Mouse (Mus musculus): ENCODE results near the gene Btrc. TPM values are rescaled to one million over a fixed set of nuclear protein-coding genes. Genes with fewer than 3 reads are reported as not detected.

Gene Btrc
- polyA plus RNA-seq, 1 experiment from 2014 or later, result 48.1 TPM

DNA sequence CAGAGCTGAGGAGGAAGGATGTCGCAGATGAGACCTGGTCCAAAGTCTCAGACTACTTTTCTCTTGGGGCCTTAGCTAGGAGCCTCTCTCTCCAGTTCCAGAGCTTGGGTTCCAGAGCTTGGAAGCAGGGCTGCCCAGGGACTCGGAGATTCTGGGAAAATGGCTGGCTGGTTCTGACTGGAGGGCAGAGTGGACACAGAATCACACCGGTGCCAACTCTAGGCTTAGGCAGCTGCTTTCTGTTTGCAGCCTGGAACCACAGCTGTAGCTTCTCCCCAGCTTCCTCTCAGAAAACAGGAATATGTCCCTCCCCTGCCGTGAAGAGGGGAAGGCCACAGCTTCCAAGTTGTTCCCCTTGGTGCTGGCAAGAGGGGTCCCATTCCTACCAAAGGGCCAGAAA lies 186.4 kb downstream of the Btrc start:
- H3K4me1 ChIP-seq (ENCODE audit: control insufficient read depth, insufficient read depth, low read length), result no peaks in the 10 kb centered on the region
- no peaks in the 10 kb centered on the region for H3K9me3 ChIP-seq (replicated peaks; ENCODE audit: control insufficient read depth, low read length)
- H3K36me3 ChIP-seq (ENCODE audit: control insufficient read depth, insufficient read depth, low read length), result peaks cover 17% of the 10 kb centered on the region
- ATAC-seq (no peak), DNase-seq (ENCODE audit: low spot score) (no peak)
- H3K4me3 ChIP-seq (ENCODE audit: low read depth, low read length), result no peak overlapping the region
- no peak overlapping the region for H3K9ac ChIP-seq (ENCODE audit: low read length)
- no peak overlapping the region for H3K27ac ChIP-seq (ENCODE audit: low read depth, low read length)
- peaks cover 6% of the 10 kb centered on the region; the same call in 1 of the 2 replicates for H3K27me3 ChIP-seq (replicated peaks; ENCODE audit: control insufficient read depth, insufficient read depth, low read length)
- no peak overlapping the region for H3K4me2 ChIP-seq (ENCODE audit: low read length)
- WGBS, result 90% methylated on average over 4 of the region's 4 CpGs

DNA sequence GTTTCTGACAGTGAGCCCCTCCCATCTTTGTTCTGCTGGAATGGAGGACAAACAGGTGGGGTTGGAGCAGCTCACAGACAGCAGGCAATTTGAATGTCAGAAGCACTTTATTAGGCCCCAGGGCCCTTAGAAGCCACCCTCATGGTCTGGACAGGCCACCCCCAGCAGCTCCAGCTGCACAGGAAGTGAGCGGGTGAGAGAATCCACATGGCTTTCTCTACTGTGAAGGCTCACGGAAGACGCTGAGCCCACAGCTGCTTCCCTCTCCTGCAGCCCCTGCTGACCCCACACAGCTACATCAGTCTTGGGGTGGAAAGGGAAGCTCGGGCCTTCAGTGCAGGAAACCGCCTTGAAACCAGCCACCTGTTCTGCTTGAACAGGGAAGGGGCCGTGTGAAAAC lies 188.7 kb downstream of the Btrc start:
- ATAC-seq, result no peak
- no peak overlapping the region for H3K4me3 ChIP-seq (ENCODE audit: low read depth, low read length)
- DNase-seq (ENCODE audit: low spot score), result no peak
- no peak overlapping the region for H3K4me2 ChIP-seq (ENCODE audit: low read length)
- 0 out of 2 replicates have a peak, but pooled peaks cover 3% of the 10 kb centered on the region for H3K27me3 ChIP-seq (replicated peaks; ENCODE audit: control insufficient read depth, insufficient read depth, low read length)
- 85% methylated on average over 6 of the region's 6 CpGs for WGBS
- H3K9me3 ChIP-seq (replicated peaks; ENCODE audit: control insufficient read depth, low read length), result no peaks in the 10 kb centered on the region
- H3K4me1 ChIP-seq (ENCODE audit: control insufficient read depth, insufficient read depth, low read length), result no peaks in the 10 kb centered on the region
- no peak overlapping the region for H3K27ac ChIP-seq (ENCODE audit: low read depth, low read length)
- peaks cover 25% of the 10 kb centered on the region for H3K36me3 ChIP-seq (ENCODE audit: control insufficient read depth, insufficient read depth, low read length)
- H3K9ac ChIP-seq (ENCODE audit: low read length), result no peak overlapping the region

DNA sequence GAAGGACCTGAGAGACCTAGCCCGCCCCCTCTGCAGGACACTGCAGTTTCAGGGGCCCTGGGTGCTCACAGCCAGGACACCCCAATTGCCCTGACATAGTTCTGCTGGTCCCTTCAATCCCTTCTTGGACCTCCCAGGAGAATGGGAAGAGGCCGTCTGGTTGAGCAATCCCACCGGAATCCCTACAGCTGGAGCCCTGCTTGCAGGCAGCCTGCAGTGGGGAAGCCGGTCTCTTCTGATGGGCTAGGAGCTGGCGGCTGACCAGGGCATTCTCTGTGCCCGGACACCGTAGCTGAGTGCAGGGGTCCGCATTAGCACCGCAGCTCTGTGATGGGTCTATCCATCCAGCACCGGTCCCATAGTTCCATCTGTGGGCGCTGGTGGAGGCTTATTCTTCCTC lies 190.6 kb downstream of the Btrc start:
- no peak for ATAC-seq
- WGBS, result 93% methylated on average over 11 of the region's 11 CpGs

DNA sequence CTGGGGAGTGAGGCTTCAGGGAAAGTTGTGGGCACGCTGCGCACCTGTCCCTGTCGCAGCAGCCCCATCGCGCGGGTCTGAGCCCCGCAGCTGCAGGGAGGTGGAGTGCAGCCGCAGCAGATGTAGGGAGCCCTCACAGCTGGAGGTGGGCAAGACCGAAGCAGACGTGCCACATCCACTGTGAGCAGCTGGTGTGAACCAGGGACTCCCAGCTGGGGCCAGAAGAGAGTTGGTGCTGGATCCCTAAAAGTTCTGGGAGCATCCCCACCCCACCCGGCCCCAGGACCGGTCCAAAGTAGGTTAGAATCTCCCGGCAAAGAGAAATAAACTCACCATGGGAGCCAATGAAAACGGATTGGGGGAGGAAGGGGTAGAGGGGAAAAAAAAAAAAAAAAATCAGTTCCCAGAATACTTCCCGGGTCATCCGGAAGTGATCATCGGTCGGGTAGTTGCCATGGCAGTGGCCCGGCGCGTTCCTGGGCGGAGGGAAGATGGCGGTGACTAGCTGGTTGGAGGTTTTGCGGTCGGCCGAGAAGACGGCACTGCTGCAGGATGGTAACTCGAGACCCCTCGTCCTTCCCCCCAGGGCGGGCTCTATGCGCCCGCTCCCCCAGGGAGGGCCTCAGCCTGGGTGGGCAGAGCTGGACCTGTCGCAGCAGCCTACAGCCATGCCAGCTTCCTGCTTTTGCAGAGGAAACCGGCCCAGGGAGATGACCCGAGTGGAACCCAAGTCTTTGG lies 196.8 kb downstream of the Btrc start, which contains the start of the genes Poll and Gm17018:
Gene Poll, minus strand, starts transcription at position 379 of the 738 bp plus-strand sequence.
Gene Gm17018, plus strand, starts transcription at position 463 of the 738 bp plus-strand sequence.
- Histone ChIP-seq H3K36me3 (ENCODE audit: control insufficient read depth, insufficient read depth, low read length) (0 out of 2 replicates have a peak, but pooled peaks cover 13% of the 10 kb centered on the region), H3K27ac (ENCODE audit: low read depth, low read length) (peak within 1 kb of the TSS; percentile 52; the same call in 1 of the 2 replicates), H3K4me2 (ENCODE audit: low read length) (peak within 1 kb of the TSS; percentile 76), H3K4me1 (ENCODE audit: control insufficient read depth, insufficient read depth, low read length) (peaks cover 7% of the 10 kb centered on the region; the same call in 1 of the 2 replicates), H3K9ac (ENCODE audit: low read length) (peak within 1 kb of the TSS; percentile 66), H3K27me3 (replicated peaks; ENCODE audit: control insufficient read depth, insufficient read depth, low read length) (no peaks in the 10 kb centered on the region), H3K9me3 (replicated peaks; ENCODE audit: control insufficient read depth, low read length) (no peaks in the 10 kb centered on the region), H3K4me3 (ENCODE audit: low read depth, low read length) (peak within 1 kb of the TSS; percentile 58)
- ATAC-seq (peak; percentile 92), DNase-seq (ENCODE audit: low spot score) (peak; percentile 90)
- under 1% methylated on average over 35 of the region's 35 CpGs for WGBS

More for the DNA sequence above, 190.6 kb downstream of the Btrc start:
- Histone ChIP-seq H3K9me3 (replicated peaks; ENCODE audit: control insufficient read depth, low read length) (no peaks in the 10 kb centered on the region), H3K9ac (ENCODE audit: low read length) (no peak overlapping the region), H3K4me1 (ENCODE audit: control insufficient read depth, insufficient read depth, low read length) (no peaks in the 10 kb centered on the region), H3K36me3 (ENCODE audit: control insufficient read depth, insufficient read depth, low read length) (peaks cover 33% of the 10 kb centered on the region), H3K27ac (ENCODE audit: low read depth, low read length) (no peak overlapping the region), H3K4me3 (ENCODE audit: low read depth, low read length) (no peak overlapping the region), H3K27me3 (replicated peaks; ENCODE audit: control insufficient read depth, insufficient read depth, low read length) (no peaks in the 10 kb centered on the region), H3K4me2 (ENCODE audit: low read length) (no peak overlapping the region)
- no peak for DNase-seq (ENCODE audit: low spot score)

DNA sequence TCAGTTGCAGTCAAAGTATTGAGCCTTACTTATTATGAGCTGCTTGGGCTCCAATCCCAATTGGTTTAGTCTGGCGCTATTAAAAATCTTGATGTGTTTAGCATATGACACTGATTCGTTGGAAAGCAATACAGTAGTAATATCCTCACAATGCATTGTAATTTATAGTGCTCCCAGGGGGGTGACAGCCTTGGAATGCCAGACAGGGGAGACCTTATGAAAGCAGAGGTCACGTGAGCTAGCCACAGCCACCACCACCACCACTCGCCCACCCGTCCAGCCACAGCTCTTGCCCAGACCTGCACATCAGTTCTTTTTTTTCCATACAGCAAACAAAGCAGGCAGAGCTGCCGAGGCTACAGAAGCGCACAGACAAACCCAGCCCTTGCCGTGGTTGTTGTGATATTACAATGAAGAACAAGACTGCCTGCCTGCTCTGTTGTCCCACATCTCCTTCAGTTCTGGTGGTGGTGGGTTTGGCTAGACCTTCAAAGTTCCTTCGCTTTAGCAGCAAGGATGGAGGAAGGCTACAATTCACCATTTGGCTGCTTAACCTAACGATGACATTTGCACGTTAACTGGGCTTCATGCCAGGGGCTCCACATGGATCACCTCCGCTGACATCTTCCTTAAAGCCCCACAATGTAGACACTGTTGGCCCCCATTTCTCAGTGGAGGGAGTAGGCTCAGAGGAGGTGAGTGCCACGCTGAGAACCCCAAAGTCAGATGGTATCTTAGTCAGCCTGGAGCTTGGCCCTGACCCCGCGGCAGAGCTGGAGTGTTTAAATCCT lies 202.6 kb downstream of the Btrc start:
- whole genome bisulfite sequencing, result 48% methylated on average over 15 of the region's 15 CpGs
- no peak overlapping the region for H3K4me2 ChIP-seq (ENCODE audit: low read length)
- ATAC-seq (no peak), DNase-seq (ENCODE audit: low spot score) (no peak)
- H3K4me1 ChIP-seq (ENCODE audit: control insufficient read depth, insufficient read depth, low read length), result 0 out of 2 replicates have a peak, but pooled peaks cover 7% of the 10 kb centered on the region
- H3K27ac ChIP-seq (ENCODE audit: low read depth, low read length), result no peak overlapping the region
- no peaks in the 10 kb centered on the region for H3K9me3 ChIP-seq (replicated peaks; ENCODE audit: control insufficient read depth, low read length)
- no peak overlapping the region for H3K4me3 ChIP-seq (ENCODE audit: low read depth, low read length)
- H3K9ac ChIP-seq (ENCODE audit: low read length), result peak overlapping the region; percentile 17; the same call in 1 of the 2 replicates
- 0 out of 2 replicates have a peak, but pooled peaks cover 5% of the 10 kb centered on the region for H3K27me3 ChIP-seq (replicated peaks; ENCODE audit: control insufficient read depth, insufficient read depth, low read length)
- peaks cover 3% of the 10 kb centered on the region; the same call in 1 of the 2 replicates for H3K36me3 ChIP-seq (ENCODE audit: control insufficient read depth, insufficient read depth, low read length)

DNA sequence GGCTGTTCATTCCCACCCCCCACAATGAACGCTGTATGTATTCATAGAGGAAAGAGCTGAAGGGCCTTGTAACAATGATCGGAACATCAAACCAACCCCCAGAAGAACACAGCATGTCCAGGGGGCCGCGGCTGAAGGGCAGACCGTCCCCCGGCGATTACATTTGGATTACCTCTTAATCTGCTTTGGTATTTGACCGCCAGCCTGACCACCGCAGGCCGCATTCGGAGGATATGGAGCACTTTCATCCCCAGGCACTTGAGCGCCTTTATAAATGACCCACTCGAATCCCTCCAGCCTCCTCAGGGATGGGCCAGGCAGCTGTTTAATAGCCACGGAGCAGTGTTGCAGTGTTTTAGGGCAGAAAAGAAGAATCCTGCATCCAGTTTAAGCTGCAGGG lies 203.8 kb downstream of the Btrc start:
- H3K4me3 ChIP-seq (ENCODE audit: low read depth, low read length), result no peak overlapping the region
- no peak for DNase-seq (ENCODE audit: low spot score)
- 7% methylated on average over 14 of the region's 14 CpGs for WGBS
- H3K9me3 ChIP-seq (replicated peaks; ENCODE audit: control insufficient read depth, low read length), result no peaks in the 10 kb centered on the region
- peak overlapping the region; percentile 26 for H3K9ac ChIP-seq (ENCODE audit: low read length)
- 0 out of 2 replicates have a peak, but pooled peaks cover 5% of the 10 kb centered on the region for H3K27me3 ChIP-seq (replicated peaks; ENCODE audit: control insufficient read depth, insufficient read depth, low read length)
- ATAC-seq, result no peak
- no peak overlapping the region for H3K27ac ChIP-seq (ENCODE audit: low read depth, low read length)
- H3K4me2 ChIP-seq (ENCODE audit: low read length), result no peak overlapping the region
- H3K4me1 ChIP-seq (ENCODE audit: control insufficient read depth, insufficient read depth, low read length), result 0 out of 2 replicates have a peak, but pooled peaks cover 7% of the 10 kb centered on the region
- peaks cover 8% of the 10 kb centered on the region; the same call in 1 of the 2 replicates for H3K36me3 ChIP-seq (ENCODE audit: control insufficient read depth, insufficient read depth, low read length)

DNA sequence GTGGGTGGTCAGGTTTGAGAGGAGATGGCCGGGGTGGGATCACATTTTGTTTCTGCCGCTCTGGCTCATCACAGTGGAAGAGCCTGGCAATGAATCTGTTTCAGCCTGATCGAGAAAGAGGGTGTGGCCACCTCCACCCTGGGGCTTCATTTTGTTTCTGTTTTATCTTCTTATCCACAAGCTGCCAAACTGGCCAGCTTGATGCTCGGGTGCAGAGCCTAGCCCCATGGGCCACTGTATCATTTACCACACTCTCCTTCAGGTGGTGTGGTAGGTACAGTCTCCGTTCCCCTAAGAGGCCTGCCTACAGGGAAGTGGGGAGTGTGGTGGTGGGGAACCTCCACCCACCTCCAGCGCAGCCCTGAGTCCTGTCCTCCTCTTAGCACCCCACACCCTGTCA lies 209.5 kb downstream of the Btrc start:
- Histone ChIP-seq H3K4me3 (ENCODE audit: low read depth, low read length) (no peak overlapping the region), H3K36me3 (ENCODE audit: control insufficient read depth, insufficient read depth, low read length) (peaks cover 30% of the 10 kb centered on the region), H3K27me3 (replicated peaks; ENCODE audit: control insufficient read depth, insufficient read depth, low read length) (0 out of 2 replicates have a peak, but pooled peaks cover 5% of the 10 kb centered on the region), H3K27ac (ENCODE audit: low read depth, low read length) (no peak overlapping the region), H3K4me1 (ENCODE audit: control insufficient read depth, insufficient read depth, low read length) (no peaks in the 10 kb centered on the region), H3K4me2 (ENCODE audit: low read length) (no peak overlapping the region), H3K9ac (ENCODE audit: low read length) (no peak overlapping the region), H3K9me3 (replicated peaks; ENCODE audit: control insufficient read depth, low read length) (no peaks in the 10 kb centered on the region)
- 80% methylated on average over 6 of the region's 6 CpGs for WGBS
- no peak for DNase-seq (ENCODE audit: low spot score)
- no peak for ATAC-seq

DNA sequence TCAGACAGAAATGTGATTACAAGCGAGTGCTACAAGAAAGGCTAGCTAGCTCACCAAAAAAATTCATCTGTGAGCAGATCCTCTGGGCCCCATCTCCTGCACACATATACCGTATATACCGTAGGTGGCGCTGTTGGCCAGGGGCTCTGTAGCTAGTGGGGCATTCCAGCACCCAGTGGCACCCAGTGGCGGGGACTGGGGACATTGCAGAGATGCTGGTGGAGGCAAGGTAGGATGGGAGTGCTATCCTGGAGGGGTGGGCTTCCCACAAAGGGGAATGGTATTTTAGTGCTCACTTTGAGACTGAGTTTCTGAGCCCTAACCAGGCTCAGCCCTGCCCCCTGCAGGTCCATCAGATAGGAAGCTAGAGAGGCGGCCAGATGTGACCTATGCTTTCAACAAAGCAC lies 210.3 kb downstream of the Btrc start:
- H3K4me3 ChIP-seq (ENCODE audit: low read depth, low read length), result no peak overlapping the region
- no peak overlapping the region for H3K4me2 ChIP-seq (ENCODE audit: low read length)
- H3K4me1 ChIP-seq (ENCODE audit: control insufficient read depth, insufficient read depth, low read length), result no peaks in the 10 kb centered on the region
- no peaks in the 10 kb centered on the region for H3K9me3 ChIP-seq (replicated peaks; ENCODE audit: control insufficient read depth, low read length)
- H3K9ac ChIP-seq (ENCODE audit: low read length), result no peak overlapping the region
- 0 out of 2 replicates have a peak, but pooled peaks cover 5% of the 10 kb centered on the region for H3K27me3 ChIP-seq (replicated peaks; ENCODE audit: control insufficient read depth, insufficient read depth, low read length)
- 21% methylated on average over 6 of the region's 6 CpGs for WGBS
- no peak overlapping the region for H3K27ac ChIP-seq (ENCODE audit: low read depth, low read length)
- H3K36me3 ChIP-seq (ENCODE audit: control insufficient read depth, insufficient read depth, low read length), result peaks cover 37% of the 10 kb centered on the region
- peak; percentile 76 for DNase-seq (ENCODE audit: low spot score)
- ATAC-seq, result peak; percentile 63

All from forebrain, embryonic 14.5 days (tissue).